Mouse (Mus musculus): ENCODE measurements at regions not wholly inside any gene's neighbourhood (a gene's known extent, or its start where the extent isn't known, plus 50 kb on each side); places are given as distances from the start of the nearest gene placed in this dataset.
"Not testable (repeated sequence)": the region's sequence is repeated elsewhere in the genome, so short reads cannot be mapped to it uniquely, and the experiment has no call there.

DNA sequence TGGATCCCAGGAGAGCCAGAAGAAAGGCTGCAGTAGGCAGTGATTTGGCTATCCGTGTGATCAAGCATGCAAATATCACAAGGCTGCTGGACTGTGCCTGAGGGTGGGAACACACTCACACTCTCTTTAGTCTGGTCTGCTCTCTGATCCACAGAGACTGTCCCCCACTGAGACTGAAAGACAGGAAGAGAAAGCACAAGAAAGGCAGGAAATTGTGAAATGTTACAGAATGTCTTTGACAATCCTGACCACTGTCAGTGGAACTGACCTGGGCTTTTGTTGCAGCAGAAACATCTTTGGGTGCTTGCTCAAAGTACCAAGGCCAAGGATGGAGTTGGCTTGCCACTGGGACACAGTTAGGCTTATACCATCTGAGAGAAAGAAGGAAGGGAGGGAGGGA lies 52.3 kb upstream of the Gpd2 start:
- DNase-seq (ENCODE audit: low spot score in 2 of 2), result no peak

DNA sequence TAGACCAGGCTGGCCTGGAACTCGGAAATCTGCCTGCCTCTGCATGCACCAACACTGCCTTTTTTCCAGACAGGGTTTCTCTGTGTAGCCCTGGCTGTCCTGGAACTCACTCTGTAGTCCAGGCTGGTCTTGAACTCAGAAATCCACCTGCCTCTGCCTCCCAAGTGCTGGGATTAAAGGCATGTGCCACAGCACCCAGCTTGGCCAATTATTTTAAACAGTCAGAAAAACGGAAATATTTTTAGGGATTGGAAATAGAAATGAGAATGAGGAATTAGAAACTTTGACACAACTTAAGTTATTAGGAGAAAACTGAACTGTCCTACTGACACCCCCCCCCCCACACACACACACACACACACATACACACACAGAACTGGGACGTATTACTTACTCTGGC lies 54.3 kb upstream of the Gpd2 start:
- not testable (repeated sequence) for DNase-seq (ENCODE audit: low spot score in 2 of 2)

DNA sequence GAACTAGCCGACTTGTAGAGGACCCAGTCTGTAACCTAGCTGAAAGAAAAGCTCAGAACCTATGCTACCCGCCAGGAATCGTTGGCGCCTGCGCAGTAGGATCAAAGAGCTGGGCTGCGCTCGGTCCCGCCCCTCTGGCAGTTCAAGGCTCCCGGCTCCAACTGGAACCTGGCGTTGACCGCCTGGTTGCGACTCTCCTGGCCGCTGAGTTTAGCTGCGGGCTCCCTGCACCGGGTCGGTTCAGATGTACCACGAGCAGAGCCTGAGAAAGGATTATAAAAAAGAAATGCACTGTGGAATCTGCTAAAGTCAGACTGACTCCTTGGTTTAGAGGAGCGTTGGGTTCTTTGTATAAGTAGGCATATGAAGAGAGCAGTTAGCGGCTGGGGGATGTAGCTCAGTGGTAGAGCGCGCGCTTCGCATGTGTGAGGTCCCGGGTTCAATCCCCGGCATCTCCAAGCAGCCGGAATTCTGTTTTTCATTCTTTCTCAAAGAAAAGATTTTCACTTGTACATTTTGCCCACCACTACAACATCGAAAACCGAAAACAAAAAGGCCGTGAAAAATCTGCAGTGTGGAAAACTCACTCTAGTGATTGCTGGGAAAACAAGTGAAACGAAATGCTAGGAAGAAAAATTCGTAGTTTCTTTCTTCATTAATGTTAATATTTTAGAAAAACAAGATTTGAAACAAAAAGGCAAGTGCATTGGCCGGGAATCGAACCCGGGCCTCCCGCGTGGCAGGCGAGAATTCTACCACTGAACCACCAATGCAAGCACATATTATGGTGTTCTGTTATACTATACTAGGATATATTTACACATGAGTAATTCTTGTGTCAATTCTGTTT lies 55.5 kb upstream of the Gpd2 start:
- peak; percentile 95 to 96 for DNase-seq (ENCODE audit: low spot score in 2 of 2)

DNA sequence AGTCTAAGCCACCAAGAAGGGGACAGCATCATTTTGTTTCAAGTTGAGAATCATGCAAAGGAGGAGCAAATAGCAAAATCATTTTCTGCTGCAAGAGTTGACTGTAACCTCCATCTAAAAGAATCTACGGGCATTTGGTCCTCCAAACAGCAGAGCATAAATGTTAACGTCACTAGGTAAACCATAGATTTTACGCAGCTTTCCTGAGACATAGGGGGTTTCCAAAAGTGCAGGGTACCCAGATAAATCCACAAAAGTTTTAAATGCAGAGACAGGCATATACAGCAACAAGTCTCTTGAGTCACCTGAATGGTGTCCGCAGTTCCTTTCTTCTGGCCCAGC lies 56.1 kb upstream of the Gpd2 start:
- no peak for DNase-seq (ENCODE audit: low spot score in 2 of 2)

DNA sequence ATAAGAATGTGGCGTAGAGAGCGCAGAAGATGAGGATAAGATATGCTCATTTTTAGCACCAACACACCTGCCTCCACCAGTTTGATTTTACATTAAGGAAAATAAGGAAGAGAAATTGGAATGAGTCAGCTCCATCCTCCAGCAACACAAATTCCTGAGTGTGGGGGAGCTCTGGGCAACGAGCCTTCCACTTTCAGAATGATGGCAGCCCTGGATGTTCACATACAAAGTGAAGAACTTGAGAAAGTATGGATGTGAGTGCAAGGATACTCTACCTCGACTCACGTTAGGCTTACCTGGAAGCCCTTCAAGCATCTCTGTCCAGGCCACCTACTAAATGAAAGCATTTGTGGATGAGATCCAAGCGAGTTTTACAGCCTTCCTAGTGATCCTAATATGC lies 54.3 kb upstream of the Nr4a2 start:
- peak in 1 of 2 experiments; percentile 15 for DNase-seq (ENCODE audit: low spot score in 2 of 2)

DNA sequence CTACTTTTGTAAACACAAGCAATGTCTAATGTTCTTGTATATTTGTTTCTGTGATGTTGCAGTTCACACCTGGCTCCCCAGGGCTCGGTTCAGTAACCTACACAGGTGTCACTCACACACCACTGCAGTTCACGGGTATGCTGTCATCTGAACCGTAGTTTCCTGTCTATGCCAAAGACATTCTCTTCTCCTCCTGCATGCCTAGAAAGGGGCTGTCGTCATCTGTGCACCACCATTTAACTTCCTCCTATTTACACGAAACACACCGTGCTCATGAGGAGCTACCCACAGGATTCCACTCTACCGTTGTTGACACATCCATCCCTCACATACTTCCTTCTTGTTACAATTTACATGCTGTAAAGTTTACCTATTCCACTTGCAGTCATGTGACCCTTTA lies 52.7 kb upstream of the Nr4a2 start:
- DNase-seq (ENCODE audit: low spot score in 2 of 2), result no peak

DNA sequence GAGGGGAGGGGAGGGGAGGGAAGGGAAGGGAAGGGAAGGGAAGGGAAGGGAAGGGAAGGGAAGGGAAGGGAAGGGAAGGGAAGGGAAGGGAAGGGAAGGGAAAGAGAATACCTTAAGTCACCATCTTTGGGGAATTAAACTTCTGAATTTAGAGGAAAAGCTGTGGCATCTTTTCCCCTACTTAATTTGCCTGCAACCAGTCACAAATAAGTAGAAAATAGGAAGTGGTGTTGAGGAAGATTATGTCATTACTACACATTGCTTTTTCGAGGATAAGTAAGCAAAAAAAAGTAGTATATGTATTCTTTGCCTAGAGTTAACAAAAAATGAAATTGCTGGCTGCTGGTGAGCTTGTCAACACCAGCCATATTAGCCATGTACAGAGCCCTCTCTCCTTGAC lies 51.4 kb upstream of the Nr4a2 start:
- no peak for DNase-seq (ENCODE audit: low spot score in 2 of 2)

Measured in frontal cortex, postnatal 25 days (tissue).